Mouse (Mus musculus) kidney, postnatal 10 days (tissue): ENCODE data around the gene Bcorl1.
A peak's percentile ranks its signal among the peaks of the same experiment; 100 is the strongest.

Source experiments
- DNase-seq: peaks from one replicate; pipeline ENCODE4 v3.0.0; 2021; ENCODE audit warnings: mixed read lengths

The Bcorl1 gene

DNA sequence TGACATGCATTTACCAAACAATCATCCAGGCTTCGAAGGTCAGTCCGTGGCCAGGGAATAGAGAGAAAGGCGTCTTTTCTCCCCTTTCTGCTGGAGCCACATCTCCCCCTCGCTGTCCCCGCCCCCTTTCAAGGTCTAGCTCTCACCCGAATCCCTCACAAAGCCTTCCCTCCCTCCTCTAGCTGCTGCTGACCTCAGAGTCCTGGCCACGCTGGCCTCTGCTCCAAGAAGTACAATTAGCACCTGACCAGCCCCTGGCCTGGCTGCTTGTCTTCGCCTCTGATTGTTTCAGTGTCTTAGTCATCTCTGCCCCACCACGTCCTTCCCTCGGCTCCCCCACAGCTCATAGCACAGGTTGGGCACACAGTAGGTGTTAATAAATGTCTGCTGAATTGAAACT, 108.5 kb downstream of the Bcorl1 start:
- DNase-seq = no peak

DNA sequence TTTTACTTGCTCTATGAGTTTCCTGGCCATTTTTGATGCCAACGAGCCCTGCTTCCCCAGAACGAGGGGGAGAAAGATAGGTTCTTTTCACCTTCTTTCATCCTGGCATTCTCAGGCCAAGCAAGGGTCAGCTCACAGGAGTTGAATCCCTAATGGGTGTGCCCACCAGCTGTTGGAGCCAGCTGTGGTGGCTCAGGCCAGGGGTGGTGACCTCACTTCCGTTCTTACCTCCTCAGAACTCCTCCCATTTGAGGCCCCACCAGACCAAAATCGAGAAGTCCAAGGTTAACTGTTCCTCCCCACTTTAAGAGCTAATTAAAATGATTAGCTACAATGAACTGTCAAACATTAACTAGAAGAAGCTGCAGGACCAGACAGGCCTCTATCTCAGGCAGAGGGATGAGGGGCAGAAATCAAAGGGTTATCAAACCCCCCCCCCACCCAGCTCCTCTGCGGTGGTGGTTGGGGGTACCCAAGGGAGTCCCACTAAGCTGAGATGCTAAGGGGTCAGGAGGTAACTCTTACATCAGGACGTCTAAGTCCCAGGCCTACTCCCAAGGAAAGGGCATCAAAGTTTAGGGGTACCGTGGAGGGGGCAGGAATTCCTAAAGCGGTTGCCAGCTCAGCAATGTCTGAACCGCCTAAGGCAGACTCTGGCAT, 111.2 kb downstream of the Bcorl1 start:
- no peak for DNase-seq

DNA sequence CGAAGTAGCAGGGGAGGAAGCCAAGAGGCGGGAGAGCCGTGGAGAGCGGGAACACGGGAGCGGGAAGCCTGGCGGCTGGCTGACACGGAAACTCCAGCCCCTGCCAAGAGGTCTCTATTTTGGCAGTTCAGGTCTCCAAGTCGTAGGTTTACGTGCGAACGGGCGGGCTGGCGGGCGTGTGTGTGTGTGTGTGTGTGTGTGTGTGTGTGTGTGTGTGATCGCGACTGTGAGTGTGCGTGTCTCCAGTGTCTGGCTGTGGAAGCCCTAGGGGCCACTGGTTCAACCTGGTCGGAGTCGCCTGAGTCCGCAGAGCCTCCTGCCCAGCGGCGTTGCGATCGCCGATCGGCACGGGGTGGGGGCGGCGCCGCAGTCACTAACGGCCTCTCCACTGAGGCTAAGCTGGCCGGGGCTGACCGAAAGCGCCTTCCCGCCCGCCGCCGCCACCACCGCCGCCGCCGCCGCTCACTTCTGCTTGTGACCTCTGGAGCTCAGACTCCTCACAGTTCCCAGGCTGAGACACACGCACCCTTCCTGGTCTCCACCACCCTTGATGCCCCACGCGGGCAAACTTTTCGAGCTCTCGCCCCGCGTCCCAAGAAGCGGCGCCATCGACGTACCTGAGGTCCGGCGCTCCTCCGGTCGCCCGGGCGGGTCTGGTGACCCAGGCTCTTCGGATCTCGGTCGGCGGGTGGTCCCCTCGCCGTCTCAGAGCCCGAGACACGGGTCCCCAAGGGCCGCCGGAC, 111.9 kb downstream of the Bcorl1 start:
- DNase-seq = peak; percentile 48

- peak; percentile 82 for DNase-seq
Measured at GRCm38 (mm10) chrX:48453736-48454494, 112.8 kb downstream of the Bcorl1 start.

GRCm38 (mm10) chrX:48454495-48454878, 113.3 kb downstream of the Bcorl1 start:
- no peak for DNase-seq

DNA sequence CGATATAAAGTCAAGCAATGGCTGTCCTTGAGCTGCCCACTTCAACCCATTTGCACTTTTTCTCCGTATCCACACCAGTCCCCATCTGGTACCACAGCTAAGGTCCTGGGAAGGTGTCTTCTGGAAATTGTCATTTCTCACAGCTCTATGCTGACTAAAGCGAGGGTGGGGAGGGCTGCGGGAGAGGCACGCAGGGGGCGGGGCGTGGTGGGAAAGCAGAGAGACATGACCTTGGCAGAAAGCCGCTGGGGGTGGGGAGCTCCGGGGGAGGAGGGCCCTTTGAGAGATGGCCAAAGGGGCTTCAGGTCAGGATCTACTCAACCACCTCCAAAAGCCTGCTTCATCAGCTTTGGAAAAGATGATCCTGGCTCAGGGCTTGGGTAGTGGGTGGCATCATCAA, 113.9 kb downstream of the Bcorl1 start:
- peak; percentile 42 for DNase-seq

GRCm38 (mm10) chrX:48456956-48457355, 115.8 kb downstream of the Bcorl1 start:
- no peak for DNase-seq
